Mouse (Mus musculus): ENCODE results near the gene Haao.

The Haao gene

DNA sequence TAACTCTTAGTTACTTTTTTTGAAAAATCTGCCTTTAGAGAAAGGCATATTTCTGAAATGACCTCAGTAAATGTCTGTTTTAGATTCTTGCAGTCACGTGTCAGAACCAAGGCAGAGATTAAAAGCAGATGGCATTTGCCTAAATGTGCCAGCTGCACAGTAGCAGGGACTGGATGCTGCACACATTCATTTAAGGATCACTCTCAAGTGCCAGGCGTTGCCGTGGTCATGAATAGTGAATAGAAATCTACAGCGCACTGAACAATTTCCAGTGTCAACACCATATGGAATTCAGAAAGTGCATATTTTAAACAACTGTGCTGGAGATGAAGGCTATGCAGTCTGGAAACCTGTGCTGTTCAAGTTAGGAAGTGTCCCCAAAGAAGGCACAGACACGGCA is 65.0 kb downstream of the Haao start:
- DNase-seq (ENCODE audit: low spot score in 2 of 2), result no peak
